ENCODE assay signal across 12 mouse cellular contexts in the genomic region with DNA sequence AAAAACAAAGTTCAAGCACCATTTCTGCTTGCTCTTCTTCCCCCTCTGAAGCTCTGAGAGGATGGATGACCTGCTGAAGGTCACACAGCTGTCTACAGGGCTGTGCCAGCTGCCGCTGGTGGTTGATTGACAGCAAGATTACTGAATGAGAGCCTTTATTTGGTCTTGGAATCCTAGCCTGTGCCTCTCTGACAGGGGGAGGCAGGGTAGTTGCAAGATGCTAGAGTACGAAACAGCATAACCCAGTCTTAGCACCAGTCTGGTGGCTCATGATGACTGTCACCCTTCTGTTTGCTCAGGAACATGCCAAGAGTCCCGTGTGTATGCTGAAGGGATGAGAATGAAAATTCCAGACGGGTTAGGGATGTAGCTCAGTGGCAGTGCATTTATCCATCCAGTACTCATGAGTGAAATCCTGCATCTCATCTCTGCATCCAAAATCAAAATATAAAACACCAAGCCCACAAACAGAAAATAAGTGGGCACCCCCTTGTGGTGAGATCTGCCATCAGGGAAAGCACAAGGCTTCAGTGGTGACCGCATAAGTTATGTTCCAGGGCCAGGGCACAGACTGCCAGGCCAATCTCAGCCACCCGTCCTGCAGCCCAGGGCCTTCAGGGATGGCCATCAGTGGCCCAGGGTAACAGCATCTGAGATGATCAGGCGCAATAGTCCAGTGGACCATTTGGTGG. TPM values are rescaled to one million over a fixed set of nuclear protein-coding genes. Genes with fewer than 3 reads are reported as not detected.
A peak's percentile ranks its signal among the peaks of the same experiment; 100 is the strongest.
DNase-seq lines count a peak whose midpoint lies in the region; TF ChIP-seq lines count a peak whose summit lies in the region.
"Had no signal": no experiment of that assay in that cellular context is flagged by ENCODE, and none has a peak within 500 bp of the region (broad histone marks: within the 10 kb centered on the region; RNA-seq: fewer than 3 reads in every experiment).

No protein-coding gene starts in this region.

- no peaks in the 10 kb centered on the region for H3K9me3 ChIP-seq in CH12.LX (replicated peaks; ENCODE audit: low read length)
- H3K9me3 ChIP-seq: embryonic facial prominence, embryonic 15.5 days; limb, embryonic 10.5 days had no signal

- dilution Hi-C loops in CH12.LX (cut with MboI; ENCODE audit: extremely low pct_ligation_motif_present, extremely low pct_unique_long_range_greater_than_20kb, low sequenced_read_pairs): no loop called here

- TF ChIP-seq RAD21 in CH12.LX (IDR thresholded peaks at IDR 0.05; ENCODE audit: low read depth, low read length): peak; percentile 1; the same call in 1 of the 2 replicates

- TF ChIP-seq CTCF in CH12.LX (conservative IDR thresholded peaks at IDR 0.05 in 1 of 2, IDR thresholded peaks at IDR 0.05 in 1 of 2; ENCODE audit: low read depth in 2 of 2, low read length in 2 of 2): peak in 1 of 2 experiments; percentile 54; a peak in 2 of 4 replicates

- no peak for TF ChIP-seq EP300 in CH12.LX (IDR thresholded peaks at IDR 0.05; ENCODE audit: low read length)

- H3K4me2 ChIP-seq in CH12.LX (ENCODE audit: insufficient read depth, low read depth, poor library complexity, severe bottlenecking): no peak overlapping the region
- H3K4me2 ChIP-seq: embryonic facial prominence, embryonic 15.5 days had no signal

- no peaks in the 10 kb centered on the region for H3K27me3 ChIP-seq in CH12.LX (replicated peaks)
- H3K27me3 ChIP-seq: embryonic facial prominence, embryonic 15.5 days had no signal

- H3K27ac ChIP-seq in CH12.LX (ENCODE audit: insufficient read depth, low read depth): no peak overlapping the region
- H3K27ac ChIP-seq: embryonic facial prominence, embryonic 15.5 days; limb, embryonic 10.5 days had no signal

- no peaks in the 10 kb centered on the region for H3K36me3 ChIP-seq in CH12.LX (replicated peaks in 1 of 2; ENCODE audit: control insufficient read depth in 1 of 2, insufficient read depth in 1 of 2, low read length in 1 of 2)
- H3K36me3 ChIP-seq: embryonic facial prominence, embryonic 15.5 days; limb, embryonic 10.5 days had no signal

- DNase-seq in kidney, postnatal 14 days: peak; percentile 31
- DNase-seq in kidney, adult 9 months: no peak
- peak; percentile 19 for DNase-seq in CH12.LX (ENCODE audit: extremely low read depth)
- peak; percentile 64 for DNase-seq in brain, adult 2 months (ENCODE audit: low read depth, low spot score)
- DNase-seq in mesoderm, embryonic 11.5 days (ENCODE audit: low read depth, low spot score): peak; percentile 7
- DNase-seq in spleen, adult 18-20 months: no peak
- DNase-seq in urinary bladder, postnatal 25 days (ENCODE audit: low spot score): no peak
- DNase-seq: adrenal gland, adult 2 months had no signal

- in situ Hi-C loops in CH12.LX (cut with MboI; ENCODE audit: low pct_ligation_motif_present, low pct_unique_long_range_greater_than_20kb, low sequenced_read_pairs): loop anchor here (5.0 kb wide), 1 partner anchor 36 kb away; the partner anchor contains the start of gene Bsnd

- no peak for TF ChIP-seq POLR2A in CH12.LX (IDR thresholded peaks at IDR 0.05; ENCODE audit: low read depth, low read length)

- H3K9ac ChIP-seq in CH12.LX (ENCODE audit: insufficient read depth, low read depth): no peak overlapping the region
- H3K9ac ChIP-seq: embryonic facial prominence, embryonic 15.5 days had no signal

- H3K79me2 ChIP-seq in CH12.LX (replicated peaks; ENCODE audit: control insufficient read depth, extremely low read depth, insufficient read depth, poor library complexity, severe bottlenecking): no peaks in the 10 kb centered on the region

- no peak overlapping the region for H3K4me3 ChIP-seq in CH12.LX (replicated peaks in 1 of 3; ENCODE audit: low read depth in 2 of 3, low read length in 2 of 3, poor library complexity in 1 of 3)
- H3K4me3 ChIP-seq: embryonic facial prominence, embryonic 15.5 days; limb, embryonic 10.5 days had no signal

- peaks cover 9 to 23% of the 10 kb centered on the region in 2 experiments for H3K4me1 ChIP-seq in CH12.LX (ENCODE audit: control insufficient read depth in 1 of 2, insufficient read depth in 2 of 2)

TF ChIP-seq in CH12.LX, 34 proteins besides CTCF, POLR2A, EP300 and RAD21:
- TF ChIP-seq SMC3 (IDR thresholded peaks at IDR 0.05; ENCODE audit: low read depth, low read length) (peak; percentile 25), RCOR1 (conservative IDR thresholded peaks at IDR 0.05; ENCODE audit: low read depth, low read length) (no peak)

RNA-seq across cellular contexts. Expression of gene Dhcr24, which starts 32.8 kb away (rescaled TPM):
- 46.9 and 51.6 TPM in 2 replicates for total RNA-seq in CH12.LX (2012; rRNA removed)
- 37.3 and 41.4 TPM in 2 replicates for total RNA-seq in CH12.LX (2014; rRNA removed)
- 87.8 and 90.5 TPM in 2 replicates for polyA plus RNA-seq in CH12.LX (2012; ENCODE audit: insufficient read length, low read depth)

RNA-seq across cellular contexts. Expression of gene Bsnd, which starts 35.9 kb away (rescaled TPM):
- 0.50 and 0.59 TPM in 2 replicates for total RNA-seq in CH12.LX (2012; rRNA removed)
- 1.8 TPM in 2 replicates for total RNA-seq in CH12.LX (2014; rRNA removed)
- 2.9 and 3.0 TPM in 2 replicates for polyA plus RNA-seq in CH12.LX (2012; ENCODE audit: insufficient read length, low read depth)
- total RNA-seq: adrenal gland, adult 2 months; monocyte, adult 5-6 weeks had no signal
- polyA plus RNA-seq: heart, embryonic 16.5 days; limb, embryonic 10.5 days had no signal

Comparison
In these comparisons a context has a peak if more than half of its experiments do, and no peak if none do; other contexts are left out.
1. DNase-seq: peak in kidney, postnatal 14 days (single experiment), CH12.LX (single experiment), brain, adult 2 months (single experiment) and mesoderm, embryonic 11.5 days (single experiment); none in kidney, adult 9 months (single experiment), spleen, adult 18-20 months (0 of 2) and urinary bladder, postnatal 25 days (single experiment).